Mouse (Mus musculus) lung, embryonic 14.5 days (tissue): ENCODE data around the gene Ptp4a2. TPM values are rescaled to one million over a fixed set of nuclear protein-coding genes. Genes with fewer than 3 reads are reported as not detected.
A peak's percentile ranks its signal among the peaks of the same experiment; 100 is the strongest.
"Not testable (repeated sequence)": the region's sequence is repeated elsewhere in the genome, so short reads cannot be mapped to it uniquely, and the experiment has no call there.

Source experiments
- ATAC-seq: fragments of 200-750 bp; cut with Nextera tagmentation; 2 replicates; pipeline ENCODE4 v1.8.0; 2017; ENCODE audit warnings: mild to moderate bottlenecking, moderate TSS enrichment, moderate library complexity; ENCODE audit not compliant: insufficient read depth
- DNase-seq: peaks from one replicate; pipeline ENCODE4 v3.0.0-alpha.2; 2015
- H3K27ac ChIP-seq: fragments of 300-500 bp; sonication (generic); 2 replicates; pipeline ENCODE4 v1.5.1; 2014; ENCODE audit warnings: low read depth, mild to moderate bottlenecking, moderate library complexity
- H3K27me3 ChIP-seq: fragments of 300-500 bp; sonication (generic); 2 replicates; pipeline ENCODE4 v1.6.1; 2014; ENCODE audit warnings: low read length, control low read depth; ENCODE audit not compliant: insufficient read depth
- H3K36me3 ChIP-seq: fragments of 300-500 bp; sonication (generic); 2 replicates; pipeline ENCODE4 v1.6.1; 2014; ENCODE audit warnings: control low read depth; ENCODE audit not compliant: insufficient read depth
- H3K4me1 ChIP-seq: fragments of 300-500 bp; sonication (generic); 2 replicates; pipeline ENCODE4 v1.6.1; 2014; ENCODE audit warnings: antibody characterized with exemption, control low read depth; ENCODE audit not compliant: insufficient read depth
- H3K4me2 ChIP-seq: fragments of 300-500 bp; sonication (generic); 2 replicates; pipeline ENCODE4 v1.6.1; 2014; ENCODE audit warnings: mild to moderate bottlenecking
- H3K4me3 ChIP-seq: fragments of 300-500 bp; sonication (generic); 2 replicates; pipeline ENCODE4 v1.5.1; 2014; ENCODE audit warnings: low read depth, low read length
- H3K9ac ChIP-seq: fragments of 300-500 bp; sonication (generic); 2 replicates; pipeline ENCODE4 v1.6.1; 2014
- H3K9me3 ChIP-seq: fragments of 300-500 bp; sonication (generic); 2 replicates; pipeline ENCODE4 v1.6.1; 2016; ENCODE audit warnings: low read depth, low read length, control low read depth
- CTCF ChIP-seq: IDR thresholded peaks from 2 replicates; pipeline ENCODE4 v1.5.1; 2016; ENCODE audit warnings: antibody characterized with exemption, low read depth
- WGBS: fragments of 180-500 bp; shearing (Covaris S2); extraction: QIAGEN DNeasy Blood & Tissue Kit; methylation state at CpG from one replicate; pipeline ENCODE4 v1.1.7; 2014; 5-methylcytosine and 5-hydroxymethylcytosine counted together
- polyA plus RNA-seq: library from polyadenylated mRNA; unstranded; fragments of >200 nt; fragmentation: Nextera tagmentation; extraction: Ambion mirVana; gene quantifications from 2 replicates; pipeline ENCODE4 v1.2.1, GENCODE M21; 2014

The Ptp4a2 gene
- 291 and 336 TPM in 2 replicates for polyA plus RNA-seq

- no peaks in the 10 kb centered on the region for H3K36me3 ChIP-seq
- peak within 1 kb of the TSS; percentile 62 for H3K9ac ChIP-seq
- peak within 1 kb of the TSS; percentile 85 for H3K4me2 ChIP-seq
- no peak for TF ChIP-seq CTCF
- peak within 1 kb of the TSS; percentile 75 for H3K27ac ChIP-seq
- no peaks in the 10 kb centered on the region for H3K9me3 ChIP-seq
- no peaks in the 10 kb centered on the region for H3K27me3 ChIP-seq
- 8% methylated on average over 35 of the region's 35 CpGs for WGBS
- peak within 1 kb of the TSS; percentile 46 for H3K4me3 ChIP-seq
- DNase-seq (peak; percentile 71), ATAC-seq (peak; percentile 86)
- peaks cover 9% of the 10 kb centered on the region; the same call in 1 of the 2 replicates for H3K4me1 ChIP-seq
These were observed at the start of gene Ptp4a2 for GRCm38 (mm10) chr4:129810798-129811604. Gene Ptp4a2 (plus strand): TSS chr4:129811219.

DNA sequence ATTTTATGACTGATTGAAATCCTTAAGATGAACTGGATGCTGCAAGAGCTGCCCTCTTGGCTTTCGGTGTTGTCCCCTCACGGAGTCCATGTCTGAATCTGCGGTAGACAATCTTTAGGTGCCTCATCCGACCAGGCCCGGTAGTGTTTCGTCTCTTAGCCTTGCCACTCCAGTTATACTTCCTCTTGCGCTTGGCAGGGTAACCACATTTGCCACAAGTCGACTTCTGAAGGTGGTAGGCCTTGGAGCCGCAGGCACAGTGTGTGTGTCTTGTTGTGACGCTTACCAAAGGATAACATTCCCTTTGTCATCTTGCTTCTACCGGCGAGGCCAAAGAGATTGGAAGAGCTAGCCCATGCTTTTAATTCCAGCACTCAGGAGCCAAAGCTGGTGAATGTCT, 49.4 kb upstream of the Ptp4a2 start:
- no peak overlapping the region for H3K9ac ChIP-seq
- TF ChIP-seq CTCF = no peak
- DNase-seq (no peak), ATAC-seq (no peak)
- no peak overlapping the region for H3K4me2 ChIP-seq
- WGBS = 89% methylated on average over 12 of the region's 12 CpGs
- H3K4me1 ChIP-seq = no peaks in the 10 kb centered on the region
- H3K4me3 ChIP-seq = no peak overlapping the region
- H3K27ac ChIP-seq = no peak overlapping the region
- H3K9me3 ChIP-seq = no peaks in the 10 kb centered on the region
- no peaks in the 10 kb centered on the region for H3K27me3 ChIP-seq
- H3K36me3 ChIP-seq = no peaks in the 10 kb centered on the region

- not testable (repeated sequence) for DNase-seq, H3K9me3 ChIP-seq, ATAC-seq, H3K4me1 ChIP-seq, H3K27me3 ChIP-seq, H3K4me3 ChIP-seq, H3K9ac ChIP-seq, H3K36me3 ChIP-seq, H3K4me2 ChIP-seq, H3K27ac ChIP-seq
- WGBS = 91% methylated on average over 1 of the region's 1 CpGs
These were observed 48.5 kb upstream of the Ptp4a2 start for GRCm38 (mm10) chr4:129762496-129762895.

DNA sequence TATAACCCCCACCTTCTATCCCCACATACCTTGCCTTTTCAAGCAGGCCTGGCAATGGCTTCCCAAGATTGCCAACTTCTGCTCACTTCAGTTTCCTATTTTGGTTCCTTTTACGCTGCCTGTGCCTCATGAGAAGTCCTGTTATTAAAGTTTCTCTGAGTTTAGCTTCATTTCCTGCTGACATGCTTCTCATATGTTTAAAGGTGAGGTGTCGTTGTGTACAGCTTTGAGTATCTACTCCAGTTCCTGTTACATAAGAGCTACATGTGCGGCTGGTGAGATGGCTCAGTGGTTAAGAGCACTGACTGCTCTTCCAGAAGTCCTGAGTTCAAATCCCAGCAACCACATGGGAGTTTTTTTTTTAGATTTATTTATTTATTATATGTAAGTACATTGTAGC, 45.7 kb upstream of the Ptp4a2 start:
- no peak for TF ChIP-seq CTCF
- DNase-seq (no peak), ATAC-seq (no peak)
- no peaks in the 10 kb centered on the region for H3K27me3 ChIP-seq
- H3K9me3 ChIP-seq = no peaks in the 10 kb centered on the region
- H3K9ac ChIP-seq = no peak overlapping the region
- no peak overlapping the region for H3K4me3 ChIP-seq
- no peaks in the 10 kb centered on the region for H3K4me1 ChIP-seq
- no peak overlapping the region for H3K4me2 ChIP-seq
- H3K36me3 ChIP-seq = no peaks in the 10 kb centered on the region
- no peak overlapping the region for H3K27ac ChIP-seq
- WGBS = 78% methylated on average over 3 of the region's 3 CpGs

- Histone ChIP-seq H3K9ac (no peak overlapping the region), H3K4me2 (no peak overlapping the region), H3K4me3 (no peak overlapping the region), H3K27ac (no peak overlapping the region), H3K36me3 (no peaks in the 10 kb centered on the region), H3K9me3 (no peaks in the 10 kb centered on the region), H3K27me3 (no peaks in the 10 kb centered on the region), H3K4me1 (no peaks in the 10 kb centered on the region)
- TF ChIP-seq CTCF = no peak
- DNase-seq (no peak), ATAC-seq (no peak)
- WGBS = 83% methylated on average over 8 of the region's 8 CpGs
These were observed 43.2 kb upstream of the Ptp4a2 start for GRCm38 (mm10) chr4:129767782-129768181.

DNA sequence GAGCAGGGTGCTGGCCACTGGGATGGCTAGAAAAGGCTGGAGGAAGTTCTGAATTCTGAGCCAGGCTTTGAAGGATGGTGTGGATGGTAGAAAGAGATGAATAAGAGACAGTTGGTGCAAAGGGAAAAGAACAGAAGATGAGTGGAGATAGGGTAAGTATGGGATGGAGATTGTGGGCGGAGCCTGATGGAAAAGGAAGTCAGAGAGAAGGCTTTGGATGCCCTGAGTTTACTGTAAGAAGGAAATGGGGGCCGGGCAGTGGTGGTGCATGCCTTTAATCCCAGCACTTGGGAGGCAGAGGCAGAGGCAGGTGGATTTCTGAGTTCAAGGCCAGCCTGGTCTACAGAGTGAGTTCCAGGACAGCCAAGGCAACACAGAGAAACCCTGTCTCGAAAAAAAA, 42.3 kb upstream of the Ptp4a2 start:
- DNase-seq, H3K36me3 ChIP-seq, H3K4me1 ChIP-seq, H3K4me2 ChIP-seq, H3K27me3 ChIP-seq, H3K27ac ChIP-seq, H3K4me3 ChIP-seq, H3K9ac ChIP-seq, ATAC-seq, H3K9me3 ChIP-seq: not testable (repeated sequence)
- 64% methylated on average over 3 of the region's 3 CpGs for WGBS

- Histone ChIP-seq H3K9ac (no peak overlapping the region), H3K4me2 (no peak overlapping the region), H3K27ac (no peak overlapping the region), H3K36me3 (no peaks in the 10 kb centered on the region), H3K4me3 (no peak overlapping the region), H3K27me3 (no peaks in the 10 kb centered on the region), H3K9me3 (no peaks in the 10 kb centered on the region), H3K4me1 (no peaks in the 10 kb centered on the region)
- no peak for TF ChIP-seq CTCF
- 46% methylated on average over 6 of the region's 6 CpGs for WGBS
- ATAC-seq (no peak), DNase-seq (no peak)
These were observed 40.4 kb upstream of the Ptp4a2 start for GRCm38 (mm10) chr4:129770600-129770999.

DNA sequence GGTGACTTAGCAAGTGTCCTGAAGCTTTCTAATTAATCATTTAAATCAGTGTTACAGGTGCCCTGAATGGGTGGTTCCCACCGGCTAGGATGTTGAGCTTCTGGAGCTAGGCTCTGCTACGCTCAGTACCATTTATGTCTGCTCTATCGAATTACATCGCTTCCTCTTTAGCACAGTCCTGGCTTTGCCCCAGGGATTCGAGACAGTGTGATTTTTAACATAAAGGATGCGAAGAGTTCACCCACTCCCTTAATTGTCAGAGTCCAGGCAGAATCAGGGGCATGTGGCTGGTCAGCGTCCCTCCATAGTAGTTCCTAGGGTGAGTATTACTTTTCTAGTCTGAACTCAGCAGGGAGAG, 39.7 kb upstream of the Ptp4a2 start:
- ATAC-seq (no peak), DNase-seq (no peak)
- H3K9me3 ChIP-seq = no peaks in the 10 kb centered on the region
- H3K27me3 ChIP-seq = no peaks in the 10 kb centered on the region
- no peaks in the 10 kb centered on the region for H3K36me3 ChIP-seq
- peak overlapping the region; percentile 41 for H3K4me2 ChIP-seq
- H3K4me1 ChIP-seq = no peaks in the 10 kb centered on the region
- WGBS = 20% methylated on average over 7 of the region's 7 CpGs
- TF ChIP-seq CTCF = no peak
- H3K4me3 ChIP-seq = no peak overlapping the region
- H3K27ac ChIP-seq = no peak overlapping the region
- H3K9ac ChIP-seq = no peak overlapping the region
